Mouse (Mus musculus) splenic B cell, adult 2 months (primary cell): ENCODE data around the gene Hexim2.

Source experiments
- DNase-seq: peaks from one replicate; pipeline ENCODE4 v3.0.0-alpha.2; 2011; ENCODE audit warnings: low read depth, low spot score
- H3K27me3 ChIP-seq: 2 replicates; pipeline ENCODE4 v1.6.1; 2012; ENCODE audit warnings: mild to moderate bottlenecking, low read length, moderate library complexity, mixed read lengths; ENCODE audit not compliant: control insufficient read depth, poor library complexity, insufficient read depth, severe bottlenecking
- H3K36me3 ChIP-seq: 2 replicates; pipeline ENCODE4 v1.6.1; 2012; ENCODE audit warnings: mild to moderate bottlenecking, low read length, moderate library complexity, mixed read lengths; ENCODE audit not compliant: control insufficient read depth, poor library complexity, insufficient read depth, severe bottlenecking

The Hexim2 gene

GRCm38 (mm10) chr11:103170494-103171285 lies 38.5 kb downstream of the Hexim2 start, which contains the start of gene Fmnl1:
Fmnl1 (plus strand) TSS chr11:103171107.
- H3K27me3 ChIP-seq = no peaks in the 10 kb centered on the region
- no peaks in the 10 kb centered on the region for H3K36me3 ChIP-seq
- peak; percentile 73 for DNase-seq

- H3K27me3 ChIP-seq = no peaks in the 10 kb centered on the region
- H3K36me3 ChIP-seq = no peaks in the 10 kb centered on the region
- DNase-seq = no peak
Measured at GRCm38 (mm10) chr11:103171286-103171620, 39.0 kb downstream of the Hexim2 start.

DNA sequence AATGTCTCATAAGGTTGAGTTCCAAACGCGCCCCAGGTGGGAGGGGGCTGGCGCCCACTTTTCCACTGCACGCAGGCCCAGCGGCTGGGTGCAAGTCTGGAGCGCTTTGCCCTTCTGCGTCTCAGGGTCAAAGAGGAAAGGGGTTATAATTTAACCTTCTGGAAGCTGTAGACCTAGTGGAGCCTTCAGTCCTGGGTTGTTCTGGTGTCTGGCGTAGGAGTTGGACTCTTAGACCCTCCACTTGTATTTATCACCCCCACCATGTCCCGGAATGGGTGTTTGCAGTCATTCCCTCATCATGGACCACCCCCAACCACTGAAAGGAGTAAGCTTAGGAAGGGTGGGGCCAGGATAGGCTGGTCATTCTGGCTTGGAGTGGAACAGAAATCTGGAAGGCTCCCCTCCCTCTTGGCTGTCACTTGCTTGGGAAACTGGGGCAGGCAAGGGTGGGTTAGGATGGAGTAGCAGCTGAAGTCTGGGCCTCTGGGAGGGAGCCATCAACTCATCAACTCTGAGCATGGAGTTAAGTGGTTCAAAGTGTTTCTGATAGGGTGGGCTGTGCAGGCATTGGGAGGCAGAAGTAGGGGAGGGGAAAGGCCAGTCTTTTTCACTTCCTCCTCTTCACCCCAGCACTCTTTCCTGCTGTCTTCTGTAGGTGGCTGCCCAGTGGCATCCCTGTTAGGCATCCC lies 39.6 kb downstream of the Hexim2 start:
- DNase-seq = peak; percentile 57
- no peaks in the 10 kb centered on the region for H3K27me3 ChIP-seq

DNA sequence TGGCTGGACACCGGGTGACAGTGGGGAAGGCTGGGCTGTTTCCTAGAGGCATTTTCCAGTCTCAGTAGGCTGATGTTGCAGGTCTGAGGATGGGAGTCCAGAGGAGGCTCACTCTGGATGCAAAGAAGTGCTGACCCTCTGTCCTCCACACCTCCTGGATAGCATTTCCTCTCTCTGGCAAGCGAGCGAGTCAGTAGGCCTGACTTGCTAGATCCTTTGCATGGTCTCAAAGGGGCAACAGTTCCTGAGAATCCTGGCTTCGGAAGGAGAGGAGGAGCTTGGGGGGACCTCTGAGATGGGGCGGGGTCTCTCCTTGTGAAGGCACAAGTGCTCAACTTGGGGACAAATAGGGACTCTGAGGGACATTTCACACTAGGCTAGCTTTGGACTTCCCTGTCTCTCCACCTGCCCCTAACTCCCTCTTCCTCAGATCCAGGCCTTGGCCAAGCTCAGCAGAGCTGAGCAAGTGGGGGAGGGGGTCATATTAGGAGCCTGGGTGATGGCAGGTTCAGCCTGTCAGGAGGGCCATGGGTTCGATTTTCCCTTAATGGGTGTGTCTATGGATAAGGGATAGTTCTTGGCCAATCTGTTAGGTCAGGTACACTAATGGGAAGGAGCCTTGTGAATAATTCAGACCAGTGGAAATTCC lies 40.3 kb downstream of the Hexim2 start:
- H3K27me3 ChIP-seq = no peaks in the 10 kb centered on the region
- DNase-seq = no peak
- no peaks in the 10 kb centered on the region for H3K36me3 ChIP-seq

More for the DNA sequence above, 39.6 kb downstream of the Hexim2 start:
- no peaks in the 10 kb centered on the region for H3K36me3 ChIP-seq

- Histone ChIP-seq H3K36me3 (no peaks in the 10 kb centered on the region), H3K27me3 (no peaks in the 10 kb centered on the region)
- DNase-seq = no peak
Measured at GRCm38 (mm10) chr11:103173041-103173770, 41.0 kb downstream of the Hexim2 start.

DNA sequence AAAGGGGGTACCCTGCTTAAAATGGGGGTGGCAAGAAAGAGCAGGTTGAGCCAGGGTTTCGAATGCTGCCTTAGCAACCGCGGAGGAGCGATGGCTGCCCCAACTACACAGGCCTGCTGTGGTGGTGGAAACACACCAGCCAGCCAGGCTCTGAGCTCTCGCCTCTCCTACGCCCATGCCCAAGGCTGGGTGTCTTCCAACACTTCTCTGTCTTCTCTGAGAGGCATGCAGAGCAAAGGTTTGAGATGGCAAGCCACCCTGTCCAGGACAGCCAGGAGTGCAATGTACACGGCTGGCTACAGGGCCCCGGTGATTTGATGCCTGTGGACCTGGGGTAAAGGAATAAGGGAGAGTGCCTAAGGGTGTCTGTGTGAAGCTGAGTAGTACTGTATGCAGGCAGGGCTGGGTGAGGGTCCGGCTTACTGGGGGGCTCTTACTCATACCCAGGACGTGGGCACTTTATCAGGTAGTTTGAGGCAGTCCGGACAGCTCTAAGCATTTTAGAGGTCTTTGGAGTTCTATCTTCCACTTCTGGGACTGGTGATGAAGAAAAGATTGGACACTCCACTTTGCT lies 41.6 kb downstream of the Hexim2 start:
- H3K27me3 ChIP-seq = no peaks in the 10 kb centered on the region
- no peaks in the 10 kb centered on the region for H3K36me3 ChIP-seq
- no peak for DNase-seq

DNA sequence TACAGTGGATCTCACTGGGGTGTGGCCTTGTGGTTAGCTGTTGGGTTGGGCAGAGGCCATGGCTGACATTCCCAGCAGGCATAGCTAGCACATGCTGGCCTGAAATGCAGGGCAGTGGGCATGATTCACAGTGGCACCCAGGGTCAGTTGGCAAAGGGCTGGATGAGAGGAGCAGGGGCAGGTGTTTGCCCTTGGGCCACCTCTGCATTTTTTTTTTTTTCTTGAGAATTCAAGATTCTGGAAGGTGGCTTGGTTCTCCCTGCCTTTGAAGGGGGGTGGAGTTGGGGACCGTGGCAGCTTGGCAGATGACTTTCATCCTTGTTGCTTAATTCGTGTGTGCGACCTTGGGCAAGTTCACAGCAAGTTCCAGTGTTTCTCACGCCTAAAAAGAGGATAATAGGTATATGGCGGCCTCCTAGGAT lies 42.2 kb downstream of the Hexim2 start:
- DNase-seq = no peak
- no peaks in the 10 kb centered on the region; the same call in 1 of the 2 replicates for H3K36me3 ChIP-seq
- no peaks in the 10 kb centered on the region for H3K27me3 ChIP-seq

DNA sequence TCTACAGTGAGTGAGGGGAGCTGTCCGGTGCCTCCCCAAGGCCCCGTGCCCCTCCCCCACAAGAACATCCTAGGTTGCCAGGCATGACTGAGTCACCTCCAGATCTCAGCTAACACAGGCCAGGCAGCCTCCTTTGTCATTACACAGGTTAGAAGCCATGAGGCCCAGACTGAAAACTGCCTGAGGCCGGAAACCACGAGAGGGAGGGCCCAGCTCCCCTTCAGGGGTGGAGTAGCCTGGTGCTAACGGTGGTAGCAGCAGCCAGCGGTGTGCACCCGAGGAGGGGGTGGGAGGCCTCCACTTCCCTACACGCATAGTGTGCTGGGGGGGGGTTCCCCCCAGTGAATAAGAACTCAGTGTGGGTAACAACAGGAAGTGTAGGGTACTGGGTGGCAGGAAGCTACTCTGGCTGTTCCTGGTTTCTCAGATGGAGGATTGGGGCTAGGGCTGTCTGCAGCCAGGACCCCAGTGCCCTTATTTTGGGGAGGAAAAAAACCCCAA lies 42.7 kb downstream of the Hexim2 start:
- DNase-seq = peak; percentile 92

DNA sequence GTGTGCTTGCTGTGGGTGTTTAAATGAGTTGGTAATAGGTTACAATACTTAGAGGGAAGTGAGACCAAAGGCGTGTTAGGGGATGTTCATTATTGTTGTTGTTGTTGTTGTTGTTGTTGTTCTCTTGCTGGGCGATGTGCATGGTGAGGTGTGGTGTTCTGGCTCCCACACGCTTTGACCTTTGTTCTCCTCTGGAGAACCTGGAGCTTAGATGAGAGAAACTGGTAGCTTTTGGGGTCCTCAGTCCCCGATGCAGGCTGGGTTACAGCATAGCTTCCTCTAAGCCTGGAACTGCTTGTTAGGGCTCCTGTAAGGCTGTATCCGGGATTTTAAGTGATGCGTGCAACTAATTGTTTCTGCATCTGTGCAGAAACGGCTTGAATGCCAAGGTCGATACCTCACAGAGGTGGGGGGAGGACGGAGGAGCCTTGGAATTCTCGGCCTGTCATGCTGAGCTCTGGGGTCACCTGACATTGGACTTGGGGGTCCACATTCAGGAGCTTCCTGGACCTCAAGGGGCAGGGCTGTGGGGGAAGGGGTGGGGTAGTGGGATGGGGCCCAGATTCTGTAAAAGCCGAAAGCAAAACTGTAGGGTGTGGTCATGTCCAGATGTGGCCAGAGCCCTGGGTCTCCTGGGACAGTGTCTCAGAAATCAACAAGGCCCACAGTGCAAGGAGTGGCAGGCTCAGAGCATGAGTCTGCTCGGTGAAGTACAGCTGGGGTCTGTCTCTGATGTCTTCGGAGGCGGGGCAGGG lies 43.6 kb downstream of the Hexim2 start:
- DNase-seq = peak; percentile 36
- peaks cover 3% of the 10 kb centered on the region for H3K36me3 ChIP-seq
- no peaks in the 10 kb centered on the region for H3K27me3 ChIP-seq

More for the DNA sequence above, 42.7 kb downstream of the Hexim2 start:
- Histone ChIP-seq H3K27me3 (no peaks in the 10 kb centered on the region), H3K36me3 (no peaks in the 10 kb centered on the region; the same call in 1 of the 2 replicates)

GRCm38 (mm10) chr11:103176510-103176909 lies 44.3 kb downstream of the Hexim2 start:
- Histone ChIP-seq H3K27me3 (no peaks in the 10 kb centered on the region), H3K36me3 (peaks cover 9% of the 10 kb centered on the region)
- no peak for DNase-seq

- no peak for DNase-seq
Measured at GRCm38 (mm10) chr11:103177216-103177615, 45.0 kb downstream of the Hexim2 start.

DNA sequence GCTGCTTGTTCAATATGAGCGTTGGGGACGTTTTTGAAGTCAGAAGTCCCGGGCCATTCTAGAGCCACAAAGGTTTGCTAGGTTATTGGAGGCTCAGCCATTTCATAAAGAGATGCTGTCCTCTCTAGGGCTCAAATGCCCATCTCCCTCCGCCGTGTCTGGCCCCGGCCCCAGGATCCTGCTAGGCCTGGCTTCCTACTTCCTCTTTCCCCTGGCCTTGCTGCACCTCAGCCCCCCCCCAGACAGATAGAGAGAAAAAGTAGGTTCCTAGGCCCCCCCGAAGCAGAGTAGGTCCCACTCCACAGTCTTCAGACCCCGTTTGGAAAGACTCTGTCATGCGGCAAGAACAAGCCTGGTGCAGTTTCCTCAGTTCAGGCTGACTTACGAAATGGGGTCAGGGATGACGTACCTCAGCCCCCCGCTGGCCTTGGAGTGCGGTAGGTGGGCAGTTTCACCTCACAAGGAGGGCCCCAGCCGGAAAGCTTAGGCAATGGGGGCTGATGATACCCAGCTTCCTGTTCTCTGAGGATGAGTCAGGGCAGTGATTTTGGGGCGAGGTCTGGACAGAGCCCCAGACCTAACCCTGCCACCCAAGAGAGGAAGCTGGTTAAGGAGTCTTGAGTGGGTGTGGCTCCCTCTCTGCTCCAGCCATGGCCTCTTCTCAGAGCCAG lies 45.7 kb downstream of the Hexim2 start:
- H3K27me3 ChIP-seq = no peaks in the 10 kb centered on the region
- peak; percentile 48 for DNase-seq
- peaks cover 15% of the 10 kb centered on the region for H3K36me3 ChIP-seq

More at GRCm38 (mm10) chr11:103177216-103177615, 45.0 kb downstream of the Hexim2 start:
- Histone ChIP-seq H3K27me3 (no peaks in the 10 kb centered on the region), H3K36me3 (peaks cover 13% of the 10 kb centered on the region)

GRCm38 (mm10) chr11:103178748-103179147 lies 46.5 kb downstream of the Hexim2 start:
- no peak for DNase-seq
- H3K36me3 ChIP-seq = peaks cover 15% of the 10 kb centered on the region
- H3K27me3 ChIP-seq = no peaks in the 10 kb centered on the region
